Mouse (Mus musculus) megakaryocyte, embryonic 14.5 days (primary cell): ENCODE measurements at regions not wholly inside any gene's neighbourhood (a gene's known extent, or its start where the extent isn't known, plus 50 kb on each side); places are given as distances from the start of the nearest gene placed in this dataset.

Source experiments
- FLI1 ChIP-seq: IDR thresholded peaks from 2 replicates; pipeline ENCODE4 v1.6.1; 2012; ENCODE audit warnings: low read length, inconsistent platforms, mixed read lengths
- GATA1 ChIP-seq: IDR thresholded peaks from 3 replicates; pipeline ENCODE4 v1.6.1; 2012; ENCODE audit warnings: mixed read lengths, low read length, inconsistent platforms, borderline replicate concordance

DNA sequence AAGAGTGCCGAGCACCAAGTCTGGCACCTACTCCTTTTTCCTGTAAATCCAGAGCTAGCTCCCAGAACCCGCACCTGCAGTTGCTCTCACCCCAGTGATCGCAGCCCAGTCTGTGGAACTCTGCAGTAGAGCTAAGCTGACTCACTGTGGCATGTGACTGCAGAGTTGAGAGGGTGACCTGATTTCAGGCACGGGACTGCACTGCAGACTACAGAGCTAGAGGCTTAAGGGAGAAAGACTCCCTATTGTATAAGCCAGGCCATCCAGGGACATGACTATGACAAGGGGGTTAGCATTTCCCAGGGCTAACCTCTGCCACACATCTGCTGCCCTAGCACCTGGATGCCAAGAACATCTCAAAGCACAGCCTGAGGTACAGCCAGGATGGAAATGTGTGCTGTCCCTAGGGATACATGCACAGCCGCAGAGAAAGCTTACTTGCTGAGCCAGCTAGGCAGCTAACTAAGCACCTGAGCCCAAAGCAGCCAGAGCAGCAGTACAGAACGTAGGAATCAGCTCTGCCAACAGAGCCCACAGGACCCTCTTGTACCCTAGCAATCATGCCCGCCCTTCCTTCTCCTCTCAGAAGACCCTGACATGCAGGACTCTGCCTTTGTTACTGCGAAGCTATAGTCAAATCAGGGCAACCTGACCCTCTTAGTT is 192.3 kb upstream of the Snx19 start:
- TF ChIP-seq GATA1, result no peak
- TF ChIP-seq FLI1, result no peak
